Mouse (Mus musculus): ENCODE results near the gene Nkx2-5. TPM values are rescaled to one million over a fixed set of nuclear protein-coding genes. Genes with fewer than 3 reads are reported as not detected.

Gene Nkx2-5
- total RNA-seq, 2 experiments from 2014 or later: not detected

DNA sequence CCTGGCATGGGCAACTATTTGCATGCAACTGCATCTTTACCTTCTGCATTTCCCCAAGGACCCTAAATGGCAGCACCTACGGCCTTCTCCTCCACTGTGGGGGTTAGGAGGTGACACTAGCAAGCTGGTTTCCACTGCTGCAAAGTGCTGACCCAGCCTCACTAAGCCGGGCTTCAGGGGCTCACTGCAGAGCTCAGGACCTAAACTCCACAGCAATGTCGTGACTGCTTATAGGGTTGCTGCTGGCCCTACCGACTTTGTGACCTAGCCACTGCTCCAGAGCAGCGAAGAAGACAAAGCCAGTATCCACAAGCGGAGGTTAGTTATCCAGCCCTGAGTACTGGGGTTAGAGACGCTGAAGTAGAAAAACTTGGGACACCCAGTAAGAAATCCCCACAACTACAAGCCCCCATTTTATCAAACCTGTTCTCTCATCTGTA is 7.2 kb downstream of the Nkx2-5 start:
- no peak for DNase-seq (ENCODE audit: low spot score in 2 of 2)

DNA sequence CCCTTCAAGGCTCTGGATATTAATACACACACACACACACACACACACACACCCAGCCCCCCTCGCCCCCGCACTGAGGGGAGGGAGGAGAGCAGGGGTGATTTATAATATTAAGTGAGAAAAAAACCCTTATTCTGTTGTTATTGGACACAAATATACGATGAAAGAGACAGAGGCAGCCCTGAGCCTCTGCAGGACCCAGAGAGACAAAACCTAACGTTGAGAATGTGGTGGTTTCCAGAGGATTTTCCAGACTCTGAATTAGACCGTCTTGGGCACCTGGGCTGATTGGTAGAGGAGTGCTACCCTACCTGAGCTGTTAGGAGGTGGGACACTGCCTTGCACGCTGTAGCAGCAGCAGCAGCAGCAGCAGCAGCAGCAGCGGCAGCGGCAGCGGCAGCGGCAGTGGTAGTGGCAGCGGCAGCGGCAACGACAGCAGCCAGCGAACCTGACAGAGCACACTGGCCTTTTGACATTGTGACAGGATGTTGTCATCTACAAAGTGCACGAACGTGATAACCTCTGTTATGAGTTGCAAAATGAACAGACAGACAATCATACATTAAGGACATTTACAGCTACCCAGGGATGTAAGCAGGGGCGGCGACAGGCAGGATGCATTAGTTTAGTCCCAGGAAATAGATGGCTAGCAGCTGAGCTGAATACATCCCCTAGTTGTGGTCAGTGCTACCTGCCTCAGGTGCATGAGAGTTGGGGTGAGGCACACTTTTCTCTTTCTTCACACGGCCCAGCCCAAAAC is 7.8 kb downstream of the Nkx2-5 start:
- DNase-seq (ENCODE audit: low spot score in 2 of 2): no peak

DNA sequence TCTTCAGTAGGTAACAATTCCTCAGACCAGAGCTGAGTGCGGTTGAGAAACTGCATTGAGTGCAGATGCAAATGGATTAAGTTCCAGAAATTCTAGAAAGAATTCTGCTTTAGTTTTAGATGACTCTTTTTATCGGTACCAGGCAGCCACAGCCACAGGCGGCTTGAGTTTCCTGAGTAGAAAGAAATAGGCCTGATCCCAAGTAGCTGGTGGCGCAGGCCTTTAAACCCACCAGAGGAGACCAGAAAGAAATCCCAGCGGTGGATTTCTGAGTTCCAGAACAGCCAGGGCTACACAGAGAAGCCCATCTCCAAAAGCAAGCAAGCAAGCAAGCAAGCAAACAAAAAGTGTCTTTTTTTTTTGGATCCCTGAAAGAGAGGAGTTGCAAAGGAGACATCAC is 8.4 kb downstream of the Nkx2-5 start:
- no peak for DNase-seq (ENCODE audit: low spot score in 2 of 2)

DNA sequence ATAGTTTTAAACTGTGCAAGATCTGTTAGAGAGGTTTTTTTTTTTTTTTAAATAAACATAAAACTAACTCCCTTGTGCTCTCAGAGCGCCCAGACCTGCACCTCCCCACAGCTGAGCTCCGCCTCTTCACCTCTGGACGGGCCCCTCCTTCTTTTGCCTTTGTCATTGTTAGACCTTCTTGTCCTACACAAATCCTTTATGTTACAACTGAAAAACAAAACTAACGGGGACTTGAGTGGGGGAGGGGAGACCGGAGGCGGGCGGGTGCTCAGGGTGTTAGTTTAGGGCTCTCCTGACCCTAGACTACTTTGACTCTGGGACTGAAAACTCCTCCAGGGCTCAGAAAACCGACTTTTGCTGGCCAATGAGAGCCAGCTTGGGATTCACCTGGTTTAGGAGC is 8.9 kb downstream of the Nkx2-5 start:
- no peak for DNase-seq (ENCODE audit: low spot score in 2 of 2)

DNA sequence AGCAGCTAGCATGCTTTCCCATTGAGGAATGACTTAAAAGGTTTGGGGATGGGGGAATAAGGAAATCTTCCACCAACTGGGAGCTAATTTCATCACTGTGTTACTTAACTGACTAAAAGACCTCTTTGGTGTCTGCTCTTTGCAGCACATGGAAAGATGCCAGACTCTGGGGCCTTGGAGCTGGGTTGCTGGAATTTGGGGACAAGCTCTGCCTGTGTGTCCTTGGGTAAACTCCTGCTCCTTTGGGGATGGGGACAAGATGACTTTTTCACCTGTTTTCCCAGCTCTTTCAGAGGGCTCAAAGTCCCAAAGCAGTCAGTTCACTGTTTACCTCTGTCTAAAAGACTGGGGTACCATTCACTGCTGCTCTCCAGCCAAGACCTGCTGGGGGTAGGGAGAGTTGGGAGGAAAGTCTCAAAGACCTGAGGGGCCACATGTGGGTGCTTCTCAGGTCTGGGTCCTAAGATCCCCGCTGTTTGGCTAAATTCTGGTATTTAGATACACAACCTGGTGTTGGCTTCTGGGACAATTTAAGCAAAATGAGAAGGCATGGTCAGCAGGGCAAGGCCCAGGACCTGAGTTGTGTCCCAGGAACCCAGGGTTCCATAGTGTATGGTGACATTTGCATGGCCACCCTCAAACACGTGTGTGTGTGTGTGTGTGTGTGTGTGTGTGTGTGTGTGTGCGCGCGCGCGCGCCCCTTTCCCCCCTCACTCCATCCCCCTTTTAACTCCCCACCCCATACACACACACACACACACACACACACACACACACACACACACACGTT is 9.6 kb downstream of the Nkx2-5 start:
- DNase-seq (ENCODE audit: low spot score in 2 of 2): no peak

DNA sequence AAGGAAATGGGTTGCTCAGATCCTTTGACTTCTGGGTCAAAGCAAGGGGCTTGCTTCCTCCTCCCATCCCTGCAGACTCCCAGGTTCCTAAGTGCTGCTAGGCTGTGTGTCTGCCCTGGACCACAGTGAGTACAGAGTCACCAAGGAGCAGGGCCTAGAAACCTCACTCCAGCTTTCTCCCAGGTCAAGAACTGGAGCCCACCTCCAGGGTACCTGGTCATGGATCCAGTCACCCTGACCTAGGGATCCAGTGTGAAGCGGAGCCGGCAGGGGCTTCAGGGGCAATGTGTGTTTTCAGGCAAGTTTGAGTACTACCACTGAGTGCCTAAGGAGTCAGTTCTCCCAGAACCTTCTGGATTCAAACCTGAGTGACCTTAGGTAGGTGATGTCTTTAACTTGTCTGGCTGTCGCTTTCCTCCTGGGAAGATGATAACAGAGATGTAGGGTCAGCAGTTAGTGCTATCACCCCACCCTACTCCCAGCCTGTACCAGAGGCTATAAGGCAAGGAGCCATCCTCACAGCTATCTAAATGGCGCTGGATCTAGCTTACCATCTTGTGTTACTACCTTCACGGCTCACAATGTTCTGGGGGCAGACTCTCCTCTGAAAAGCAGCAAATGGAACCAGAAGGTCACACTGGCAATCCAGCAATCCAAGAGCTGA is 10.4 kb downstream of the Nkx2-5 start:
- DNase-seq (ENCODE audit: low spot score in 2 of 2): no peak

DNA sequence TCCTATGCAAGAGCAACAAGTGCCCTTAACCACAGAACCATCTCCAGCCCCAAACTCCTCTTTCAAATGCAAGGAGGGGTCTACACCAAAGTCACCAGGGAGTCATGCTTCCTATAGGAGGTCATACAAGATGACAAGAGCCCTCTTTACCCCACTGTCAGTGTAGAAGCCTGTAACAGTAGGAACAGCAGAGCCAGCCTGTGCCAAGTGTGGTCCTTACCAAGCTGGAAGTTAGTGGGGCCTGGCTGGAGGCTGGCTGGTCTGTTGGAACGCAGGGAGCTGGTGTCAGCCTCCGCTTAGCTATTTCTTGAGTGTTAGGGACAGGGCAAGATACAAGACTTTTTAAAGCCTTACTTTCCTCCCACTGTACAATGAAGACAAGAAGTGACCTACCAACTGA is 11.0 kb downstream of the Nkx2-5 start:
- DNase-seq (ENCODE audit: low spot score in 2 of 2): no peak

DNA sequence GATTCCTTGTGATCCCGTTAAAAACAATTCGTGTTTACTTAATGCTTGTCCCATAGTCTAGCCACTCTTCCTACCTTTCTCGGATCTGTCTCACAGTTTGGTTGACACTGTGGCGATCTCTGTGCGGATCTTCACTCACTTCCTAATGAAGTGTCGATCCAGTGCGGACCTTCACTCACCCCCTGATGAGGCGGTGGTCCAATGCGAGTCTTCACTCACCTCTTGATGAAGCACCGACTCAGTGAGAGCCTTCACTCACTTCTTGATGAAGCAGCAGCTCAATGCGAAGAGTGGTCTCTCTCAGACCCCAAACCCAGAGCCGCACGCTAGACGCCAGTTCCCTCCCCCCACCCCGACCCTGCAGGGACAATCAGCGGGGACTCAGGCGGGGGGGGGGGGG is 18.7 kb downstream of the Nkx2-5 start:
- no peak for DNase-seq (ENCODE audit: low spot score in 2 of 2)

DNA sequence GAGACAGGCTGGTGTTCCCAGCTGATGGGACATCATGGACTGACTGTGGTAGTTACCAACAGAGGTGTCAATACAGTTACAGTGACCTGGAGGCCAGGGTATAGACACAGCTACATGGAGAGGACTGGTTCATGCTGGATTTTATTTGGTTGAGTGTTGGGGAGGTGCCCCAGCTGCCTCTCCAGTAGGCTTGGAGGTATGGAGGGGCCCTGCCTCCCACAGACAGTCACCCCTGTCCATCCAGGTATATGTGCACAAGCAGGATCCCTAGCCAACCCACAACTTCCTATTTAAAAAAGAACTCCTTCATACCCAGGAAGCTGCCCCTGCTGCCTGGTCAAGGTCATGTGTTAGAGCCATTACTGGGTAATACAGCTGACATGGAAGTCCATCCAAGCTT is 27.0 kb downstream of the Nkx2-5 start:
- no peak for DNase-seq (ENCODE audit: low spot score in 2 of 2)

DNA sequence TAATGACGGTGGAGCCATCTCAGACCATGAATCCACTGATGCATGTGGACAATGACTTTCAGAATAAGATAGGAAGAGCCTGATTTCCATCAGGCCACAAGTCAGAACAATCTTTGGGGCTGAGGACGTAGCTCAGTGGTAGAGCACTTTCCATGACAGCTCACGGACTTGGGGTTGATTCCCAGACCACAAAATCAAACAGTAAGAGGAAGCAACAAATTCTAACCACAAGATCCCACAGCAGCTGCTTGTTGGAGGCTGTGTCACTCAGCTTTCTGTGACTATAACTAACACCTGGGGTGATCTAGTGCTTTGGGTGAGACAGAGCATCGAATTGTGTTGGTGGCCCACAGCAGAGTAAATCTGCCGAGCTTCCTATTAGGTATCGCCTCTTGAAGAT is 28.0 kb downstream of the Nkx2-5 start:
- no peak for DNase-seq (ENCODE audit: low spot score in 2 of 2)

DNA sequence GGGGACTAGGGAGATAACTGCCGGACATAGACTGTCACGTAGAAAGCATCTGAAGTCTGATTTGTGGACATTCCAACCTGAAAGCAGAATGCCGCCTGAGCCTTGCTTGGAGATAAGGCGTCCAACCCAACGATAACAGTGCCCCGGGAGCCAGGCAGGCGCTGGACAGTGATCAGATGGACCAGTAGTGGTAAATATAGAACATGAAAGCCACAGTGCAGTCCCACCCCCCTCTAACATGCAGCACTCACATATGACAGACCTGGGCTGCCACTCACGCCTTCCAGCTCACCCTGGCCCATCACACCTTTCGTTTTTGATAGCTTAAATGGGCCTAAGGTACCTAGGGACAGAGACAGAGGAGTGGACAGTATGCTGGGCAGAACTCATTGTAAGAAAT is 31.3 kb downstream of the Nkx2-5 start:
- DNase-seq (ENCODE audit: low spot score in 2 of 2): no peak

DNA sequence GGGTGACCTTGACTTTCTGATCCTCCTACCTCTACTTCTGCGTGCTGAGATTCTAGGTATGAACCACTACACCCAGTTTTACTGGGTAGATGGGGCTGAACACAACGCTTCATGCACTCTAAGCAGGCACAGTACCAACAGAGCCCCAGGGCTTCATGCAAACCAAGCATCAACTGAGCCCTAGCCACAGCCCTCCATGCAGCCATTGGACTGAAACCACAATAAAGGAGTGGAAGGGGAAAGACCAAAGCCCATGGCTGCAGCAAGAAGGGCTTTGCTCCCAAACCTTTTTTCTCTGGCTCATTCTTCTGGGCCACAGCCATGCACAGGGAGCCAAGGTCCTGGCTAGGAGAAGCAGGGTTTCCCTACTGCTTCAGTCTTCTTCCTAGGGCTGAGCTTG is 32.2 kb downstream of the Nkx2-5 start:
- DNase-seq (ENCODE audit: low spot score in 2 of 2): no peak

DNA sequence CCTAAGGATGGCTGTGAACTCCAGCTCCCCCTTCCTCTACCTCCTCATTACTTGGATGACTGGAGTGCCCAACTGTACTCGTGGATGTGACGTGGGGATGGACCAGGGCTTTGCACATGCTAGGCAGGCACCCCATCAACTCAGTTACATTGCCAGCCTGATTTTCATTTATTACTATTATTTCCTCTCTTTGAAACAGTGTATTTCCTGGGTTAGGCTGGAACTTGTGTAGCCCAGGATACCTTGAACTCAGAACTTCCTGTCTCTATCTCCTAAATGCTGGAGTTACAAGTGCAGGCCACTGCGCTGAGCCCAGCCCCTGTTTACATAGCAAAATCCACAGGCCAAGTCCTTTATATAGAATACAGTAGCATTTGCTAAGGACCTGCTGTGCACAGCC is 41.9 kb downstream of the Nkx2-5 start:
- DNase-seq (ENCODE audit: low spot score in 2 of 2): no peak

DNA sequence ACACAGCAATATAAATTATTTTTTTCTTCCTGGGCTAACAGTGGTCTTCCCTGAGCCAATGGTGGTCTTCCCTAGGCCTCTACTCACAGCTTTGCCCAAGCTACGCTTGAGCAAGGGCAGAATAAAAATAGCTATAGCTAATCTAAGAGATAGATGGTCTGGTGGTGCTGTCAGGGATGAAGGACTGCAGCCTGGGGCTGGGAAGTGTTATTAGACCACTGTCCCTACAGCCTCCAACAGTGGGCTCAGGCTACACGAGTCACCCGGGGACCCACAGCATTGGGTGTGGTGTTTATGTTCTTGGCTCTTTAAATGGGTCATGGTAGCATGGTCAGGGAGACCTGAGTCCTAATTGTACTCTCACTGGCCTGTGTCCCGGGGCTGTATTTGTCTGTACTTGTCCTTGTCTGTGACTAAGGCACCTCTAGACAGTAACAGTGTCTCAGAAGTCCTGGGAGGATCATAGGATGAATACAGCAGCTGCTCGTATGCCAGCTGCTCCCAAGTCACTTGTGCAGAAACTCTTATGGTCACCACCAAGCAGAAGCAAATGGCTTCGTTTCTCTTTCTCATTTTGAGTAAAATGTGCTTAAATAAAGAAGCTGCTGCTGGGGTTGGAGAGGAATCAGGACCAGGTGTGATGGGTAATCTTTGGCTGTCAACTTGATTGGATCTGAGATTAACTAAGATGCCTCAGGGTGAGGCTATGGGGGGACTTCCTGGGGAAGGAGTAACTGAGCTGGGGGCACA is 47.3 kb downstream of the Nkx2-5 start:
- no peak for DNase-seq (ENCODE audit: low spot score in 2 of 2)

DNA sequence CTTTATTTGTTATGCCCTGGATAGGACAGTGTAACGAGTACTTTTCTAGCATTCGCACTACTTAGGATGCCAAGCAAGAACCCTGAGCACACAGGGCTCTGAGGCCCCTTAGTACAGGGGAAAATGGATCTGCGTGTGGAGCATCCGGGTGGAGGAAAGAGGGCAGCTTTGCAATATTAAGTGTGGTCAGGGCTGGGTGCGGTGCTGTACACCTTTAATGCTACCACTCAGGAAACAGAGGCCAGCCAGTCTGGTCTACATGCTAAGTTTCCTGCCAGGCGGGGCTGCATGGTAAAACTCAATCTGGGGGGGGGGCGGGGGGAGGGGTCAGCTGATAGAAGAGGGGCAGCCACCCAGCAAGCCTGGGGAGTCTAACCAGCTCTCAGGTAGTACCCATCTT is 49.4 kb downstream of the Nkx2-5 start:
- DNase-seq (ENCODE audit: low spot score in 2 of 2): no peak

DNA sequence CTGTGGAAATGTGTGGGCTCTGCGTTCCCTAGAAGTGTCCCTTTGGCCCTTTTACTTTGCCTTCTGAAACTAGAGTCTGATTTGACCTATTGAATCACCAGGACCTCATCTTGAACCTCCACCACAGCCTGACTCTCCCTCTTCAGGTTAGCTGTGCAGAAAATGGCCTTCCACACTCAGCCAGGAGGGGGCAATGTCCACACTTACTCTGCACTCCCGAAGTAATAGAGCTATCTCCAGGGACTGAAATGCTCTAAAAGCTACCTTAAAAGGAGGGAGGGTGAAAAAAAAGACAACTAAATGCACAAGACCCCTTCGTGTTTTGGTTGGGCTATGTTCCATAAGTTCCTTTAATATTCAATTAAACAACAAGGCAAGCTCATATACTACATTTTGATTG is 50.1 kb downstream of the Nkx2-5 start:
- peak; percentile 69 to 70 for DNase-seq (ENCODE audit: low spot score in 2 of 2)

DNA sequence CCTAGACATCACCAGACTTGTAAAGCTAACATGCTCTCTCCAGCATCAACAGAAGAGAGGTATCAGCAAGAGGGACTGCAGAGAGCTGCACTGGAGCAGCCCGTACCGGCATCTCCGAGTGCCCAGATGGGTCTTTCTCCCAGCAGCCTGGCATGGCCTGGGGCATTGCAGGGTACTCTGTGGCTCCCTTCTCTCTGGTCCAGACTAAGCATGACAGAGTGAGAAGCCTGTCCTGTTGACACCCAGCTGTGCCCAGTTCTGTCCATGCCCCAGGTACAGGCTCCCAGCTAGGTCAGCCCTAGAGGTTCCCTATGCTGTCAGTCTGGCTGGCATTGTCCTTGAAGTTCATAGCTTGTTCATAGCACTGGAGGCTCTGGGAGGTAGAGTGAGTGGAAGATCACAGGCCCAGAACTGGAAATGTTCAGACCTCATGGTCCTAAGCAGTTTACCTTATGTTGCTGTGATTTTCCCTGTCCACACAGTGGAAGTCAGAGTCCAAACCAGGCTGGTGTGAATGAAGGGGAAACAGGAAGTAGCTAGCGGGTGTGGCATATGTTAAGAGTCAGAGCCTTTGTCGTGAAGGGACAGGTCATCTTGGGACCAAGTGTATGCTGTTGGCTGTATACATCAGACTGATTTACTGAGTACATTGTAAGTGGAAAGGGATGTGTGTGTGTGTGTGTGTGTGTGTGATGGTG is 51.6 kb downstream of the Nkx2-5 start:
- no peak for DNase-seq (ENCODE audit: low spot score in 2 of 2)

DNA sequence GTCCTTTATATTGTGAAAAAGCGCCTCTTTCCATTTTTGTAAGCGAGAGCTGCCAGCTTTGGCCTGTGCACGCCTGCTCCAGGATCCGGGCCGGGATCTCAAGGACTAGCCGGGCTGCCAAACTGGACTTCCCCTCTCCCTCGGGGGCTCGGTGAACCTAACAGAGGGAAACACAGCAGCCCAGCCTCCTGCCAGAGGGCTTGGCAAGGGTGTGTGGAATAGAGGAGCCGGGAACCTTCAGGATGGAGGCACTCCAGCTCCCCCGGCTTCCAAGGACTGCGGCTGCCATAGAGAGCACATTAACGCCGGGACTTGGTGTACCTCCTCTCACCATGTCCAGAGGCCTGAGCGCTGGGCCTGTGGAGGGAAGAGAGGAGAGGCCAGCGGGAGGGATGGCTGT is 52.7 kb downstream of the Nkx2-5 start:
- DNase-seq (ENCODE audit: low spot score in 2 of 2): no peak

DNA sequence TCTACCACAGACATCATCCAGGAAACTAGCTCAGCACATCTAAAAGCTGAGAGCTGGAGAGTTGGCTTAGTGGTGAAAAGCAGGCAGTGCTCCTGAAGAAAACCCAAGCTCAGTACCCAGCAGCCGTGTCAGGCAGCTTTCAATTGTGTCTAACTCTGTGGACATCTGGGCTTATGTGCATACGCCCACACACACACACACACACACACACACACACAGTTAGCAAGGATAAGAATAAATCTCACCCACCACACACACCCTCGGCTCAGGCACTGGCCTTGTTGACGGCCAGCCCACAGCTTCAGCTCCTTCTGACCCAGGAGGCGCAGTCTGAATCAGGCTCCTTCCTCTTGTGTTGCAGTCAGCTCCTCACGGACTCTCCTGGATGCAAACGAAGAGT is 53.2 kb downstream of the Nkx2-5 start:
- no peak for DNase-seq (ENCODE audit: low spot score in 2 of 2)

DNA sequence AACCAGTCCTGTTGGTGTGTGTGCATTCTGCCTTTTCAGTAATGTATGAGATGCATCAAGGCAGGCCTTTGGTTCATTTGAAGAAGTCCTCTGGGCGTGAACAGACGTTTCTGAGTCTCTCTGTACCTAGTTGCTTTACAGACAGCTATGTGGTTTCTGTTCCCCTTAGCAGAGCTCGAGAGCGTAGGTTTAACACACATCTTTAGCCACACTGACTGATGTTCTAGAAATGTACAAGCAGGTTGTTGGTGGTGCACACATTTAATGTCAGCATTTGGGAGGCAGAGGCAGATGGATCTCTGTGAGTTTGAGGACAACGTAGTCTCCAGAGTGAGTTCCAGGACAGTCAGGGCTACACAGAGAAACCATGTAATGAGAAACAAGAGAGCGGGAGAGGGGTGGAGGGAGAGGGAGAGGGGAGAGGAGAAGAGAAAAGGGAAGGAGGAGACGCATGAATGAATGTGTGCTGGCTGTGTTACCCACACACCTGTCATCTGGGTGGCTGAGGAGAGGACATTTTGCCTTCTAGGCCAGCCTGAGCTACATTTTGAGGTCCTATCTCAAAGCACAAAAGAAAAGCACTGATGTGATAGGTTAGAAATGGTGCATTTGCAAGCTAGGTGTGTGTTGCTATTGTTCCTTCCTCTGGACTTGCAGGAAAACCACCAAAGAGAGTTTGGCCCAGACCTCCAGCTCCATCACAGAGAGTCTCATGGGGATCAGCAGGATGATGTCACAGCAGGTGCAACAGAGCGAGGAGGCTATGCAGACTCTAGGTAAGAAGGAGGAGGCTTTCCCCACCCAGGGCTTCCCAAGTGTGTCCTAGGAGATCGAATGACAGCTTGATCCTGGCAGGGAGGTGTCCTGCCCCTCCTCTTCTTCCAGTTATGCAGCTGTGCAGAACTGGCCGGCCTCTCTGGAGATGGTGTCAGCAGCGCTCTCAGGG is 54.3 kb downstream of the Nkx2-5 start:
- no peak for DNase-seq (ENCODE audit: low spot score in 2 of 2)
